Mouse (Mus musculus) megakaryocyte, embryonic 14.5 days (primary cell): ENCODE data around the gene Rasgrf2.

Experiments used
- FLI1 ChIP-seq: IDR thresholded peaks from 2 replicates; pipeline ENCODE4 v1.6.1; 2012; ENCODE audit warnings: low read length, inconsistent platforms, mixed read lengths
- GATA1 ChIP-seq: IDR thresholded peaks from 3 replicates; pipeline ENCODE4 v1.6.1; 2012; ENCODE audit warnings: mixed read lengths, low read length, inconsistent platforms, borderline replicate concordance

DNA sequence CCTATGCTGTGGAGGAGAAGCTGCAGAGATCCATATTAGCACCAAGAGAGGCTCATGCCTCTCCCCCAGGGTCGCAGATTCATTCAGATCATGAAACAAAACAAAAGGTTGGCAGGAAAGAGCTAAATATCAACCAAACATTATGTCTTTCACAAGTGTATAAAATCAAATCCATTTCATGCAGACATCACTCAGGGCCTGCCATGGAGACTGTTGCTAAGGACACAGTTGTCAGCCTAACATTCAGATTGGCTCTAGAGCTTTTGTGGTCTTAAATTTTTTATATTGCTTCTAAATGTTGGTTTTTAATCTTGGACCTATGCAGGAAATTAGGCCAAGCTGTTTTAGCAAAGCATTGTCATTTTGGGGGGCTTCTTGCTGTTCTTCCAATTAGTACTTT lies 262.9 kb downstream of the Rasgrf2 start:
- TF ChIP-seq GATA1: no peak
- TF ChIP-seq FLI1: no peak
